Mouse (Mus musculus) heart, embryonic 12.5 days (tissue): Measurements from ENCODE around the gene Capn15. TPM values are rescaled to one million over a fixed set of nuclear protein-coding genes. Genes with fewer than 3 reads are reported as not detected.

Experiments
- ATAC-seq: fragments of 200-750 bp; cut with Nextera tagmentation; 2 replicates; pipeline ENCODE4 v1.8.0; 2017; ENCODE audit warnings: moderate TSS enrichment, moderate library complexity; ENCODE audit not compliant: insufficient number of reproducible peaks, low FRiP score
- H3K27ac ChIP-seq: fragments of 300-500 bp; sonication (generic); 2 replicates; pipeline ENCODE4 v1.5.1; 2016; ENCODE audit warnings: mild to moderate bottlenecking, moderate library complexity; ENCODE audit not compliant: poor library complexity, severe bottlenecking
- H3K27me3 ChIP-seq: fragments of 300-500 bp; sonication (generic); replicated peaks from 2 replicates; pipeline ENCODE4 v1.6.1; 2016; ENCODE audit warnings: mild to moderate bottlenecking, moderate library complexity
- H3K36me3 ChIP-seq: fragments of 300-500 bp; sonication (generic); 2 replicates; pipeline ENCODE4 v1.6.1; 2016; ENCODE audit warnings: mild to moderate bottlenecking, moderate library complexity
- H3K4me1 ChIP-seq: fragments of 300-500 bp; sonication (generic); replicated peaks from 2 replicates; pipeline ENCODE4 v1.6.1; 2016; ENCODE audit warnings: mild to moderate bottlenecking
- H3K4me2 ChIP-seq: fragments of 300-500 bp; sonication (generic); 2 replicates; pipeline ENCODE4 v1.6.1; 2016; ENCODE audit warnings: mild to moderate bottlenecking, moderate library complexity
- H3K4me3 ChIP-seq: fragments of 300-500 bp; sonication (generic); 2 replicates; pipeline ENCODE4 v1.5.1; 2016; ENCODE audit warnings: mild to moderate bottlenecking
- H3K9ac ChIP-seq: fragments of 300-500 bp; sonication (generic); 2 replicates; pipeline ENCODE4 v1.6.1; 2016; ENCODE audit warnings: mild to moderate bottlenecking, moderate library complexity
- H3K9me3 ChIP-seq: fragments of 300-500 bp; sonication (generic); replicated peaks from 2 replicates; pipeline ENCODE4 v1.6.1; 2016; ENCODE audit warnings: mild to moderate bottlenecking, moderate library complexity
- WGBS: fragments of 180-500 bp; shearing (Covaris S2); methylation state at CpG from one replicate; pipeline ENCODE4 v1.1.7; 2016; 5-methylcytosine and 5-hydroxymethylcytosine counted together
- polyA plus RNA-seq: library from polyadenylated mRNA; unstranded; fragments of >200 nt; fragmentation: Nextera tagmentation; extraction: Ambion mirVana; gene quantifications from 2 replicates; pipeline ENCODE4 v1.2.1, GENCODE M21; 2016

The Capn15 gene
- polyA plus RNA-seq, 1 experiment from 2014 or later, result 16.9 TPM

GRCm38 (mm10) chr17:25954671-25955070 lies 30.9 kb downstream of the Capn15 start:
- Histone ChIP-seq H3K4me1 (peaks cover 16% of the 10 kb centered on the region), H3K9ac (no peak overlapping the region), H3K4me3 (no peak overlapping the region), H3K27me3 (peaks cover 47% of the 10 kb centered on the region), H3K9me3 (no peaks in the 10 kb centered on the region), H3K36me3 (peaks cover 23% of the 10 kb centered on the region), H3K27ac (no peak overlapping the region), H3K4me2 (no peak overlapping the region)
- 69% methylated on average over 2 of the region's 2 CpGs for WGBS
- ATAC-seq, result no peak

GRCm38 (mm10) chr17:25953161-25953560 lies 32.4 kb downstream of the Capn15 start:
- no peak for ATAC-seq
- no peak overlapping the region for H3K9ac ChIP-seq
- no peak overlapping the region for H3K4me3 ChIP-seq
- WGBS, result 77% methylated on average over 5 of the region's 5 CpGs
- peaks cover 48% of the 10 kb centered on the region for H3K27me3 ChIP-seq
- H3K36me3 ChIP-seq, result peaks cover 9% of the 10 kb centered on the region
- no peak overlapping the region for H3K4me2 ChIP-seq
- H3K4me1 ChIP-seq, result peaks cover 16% of the 10 kb centered on the region
- no peak overlapping the region for H3K27ac ChIP-seq
- H3K9me3 ChIP-seq, result no peaks in the 10 kb centered on the region

GRCm38 (mm10) chr17:25951803-25952623 lies 33.6 kb downstream of the Capn15 start, which contains the start of gene A930017K11Rik:
Gene A930017K11Rik (minus strand): TSS chr17:25952565.
- Histone ChIP-seq H3K27ac (no peak within 1 kb of the TSS), H3K9me3 (no peaks in the 10 kb centered on the region), H3K36me3 (no peaks in the 10 kb centered on the region), H3K27me3 (peaks cover 48% of the 10 kb centered on the region), H3K9ac (peak within 1 kb of the TSS; percentile 54), H3K4me3 (peak within 1 kb of the TSS; percentile 54), H3K4me2 (peak within 1 kb of the TSS; percentile 92), H3K4me1 (peaks cover 19% of the 10 kb centered on the region)
- ATAC-seq, result 0 out of 2 replicates have a peak, but pooled peaks have one; percentile 27
- WGBS, result under 1% methylated on average over 58 of the region's 58 CpGs

GRCm38 (mm10) chr17:25951225-25951802 lies 34.3 kb downstream of the Capn15 start:
- Histone ChIP-seq H3K4me2 (peak overlapping the region; percentile 92), H3K9ac (peak overlapping the region; percentile 54), H3K27me3 (peaks cover 53% of the 10 kb centered on the region), H3K4me3 (peak overlapping the region; percentile 54), H3K9me3 (no peaks in the 10 kb centered on the region), H3K36me3 (no peaks in the 10 kb centered on the region), H3K4me1 (peaks cover 19% of the 10 kb centered on the region), H3K27ac (no peak overlapping the region)
- ATAC-seq, result no peak
- WGBS, result under 1% methylated on average over 33 of the region's 33 CpGs

GRCm38 (mm10) chr17:25950706-25951105 lies 34.9 kb downstream of the Capn15 start:
- Histone ChIP-seq H3K27me3 (peaks cover 50% of the 10 kb centered on the region), H3K27ac (no peak overlapping the region), H3K9me3 (no peaks in the 10 kb centered on the region), H3K4me1 (peaks cover 19% of the 10 kb centered on the region), H3K4me3 (peak overlapping the region; percentile 54; the same call in 1 of the 2 replicates), H3K4me2 (peak overlapping the region; percentile 92), H3K36me3 (no peaks in the 10 kb centered on the region), H3K9ac (no peak overlapping the region)
- WGBS, result 18% methylated on average over 2 of the region's 3 CpGs
- ATAC-seq, result no peak

- peaks cover 50% of the 10 kb centered on the region for H3K27me3 ChIP-seq
Observed at GRCm38 (mm10) chr17:25949981-25950380, 35.6 kb downstream of the Capn15 start.

GRCm38 (mm10) chr17:25948051-25948450 lies 37.5 kb downstream of the Capn15 start:
- Histone ChIP-seq H3K27ac (no peak overlapping the region), H3K27me3 (peaks cover 40% of the 10 kb centered on the region)

More at GRCm38 (mm10) chr17:25949981-25950380, 35.6 kb downstream of the Capn15 start:
- no peak overlapping the region for H3K4me3 ChIP-seq
- no peak overlapping the region for H3K4me2 ChIP-seq
- no peaks in the 10 kb centered on the region for H3K9me3 ChIP-seq
- peaks cover 19% of the 10 kb centered on the region for H3K4me1 ChIP-seq
- H3K27ac ChIP-seq, result no peak overlapping the region
- WGBS, result 74% methylated on average over 5 of the region's 5 CpGs
- H3K36me3 ChIP-seq, result no peaks in the 10 kb centered on the region
- no peak for ATAC-seq
- H3K9ac ChIP-seq, result no peak overlapping the region

GRCm38 (mm10) chr17:25947576-25947975 lies 38.0 kb downstream of the Capn15 start:
- H3K9ac ChIP-seq, result peak overlapping the region; percentile 15; the same call in 1 of the 2 replicates
- peaks cover 19% of the 10 kb centered on the region for H3K4me1 ChIP-seq
- 72% methylated on average over 4 of the region's 4 CpGs for whole genome bisulfite sequencing
- no peak for ATAC-seq
- H3K36me3 ChIP-seq, result no peaks in the 10 kb centered on the region
- H3K4me3 ChIP-seq, result no peak overlapping the region
- H3K9me3 ChIP-seq, result no peaks in the 10 kb centered on the region
- H3K27ac ChIP-seq, result no peak overlapping the region
- H3K27me3 ChIP-seq, result peaks cover 35% of the 10 kb centered on the region
- H3K4me2 ChIP-seq, result no peak overlapping the region

More at GRCm38 (mm10) chr17:25948051-25948450, 37.5 kb downstream of the Capn15 start:
- 76% methylated on average over 8 of the region's 8 CpGs for WGBS
- Histone ChIP-seq H3K4me2 (no peak overlapping the region), H3K36me3 (no peaks in the 10 kb centered on the region), H3K9ac (no peak overlapping the region), H3K4me3 (no peak overlapping the region), H3K4me1 (peaks cover 19% of the 10 kb centered on the region), H3K9me3 (no peaks in the 10 kb centered on the region)
- no peak for ATAC-seq

- H3K4me2 ChIP-seq, result no peak overlapping the region
- ATAC-seq, result no peak
- WGBS, result 78% methylated on average over 8 of the region's 8 CpGs
Observed at GRCm38 (mm10) chr17:25946891-25947290, 38.7 kb downstream of the Capn15 start.

GRCm38 (mm10) chr17:25946349-25946748 lies 39.2 kb downstream of the Capn15 start:
- no peak overlapping the region for H3K27ac ChIP-seq
- H3K9me3 ChIP-seq, result no peaks in the 10 kb centered on the region
- ATAC-seq, result no peak
- H3K36me3 ChIP-seq, result no peaks in the 10 kb centered on the region
- H3K4me2 ChIP-seq, result no peak overlapping the region
- H3K4me1 ChIP-seq, result peaks cover 11% of the 10 kb centered on the region
- H3K27me3 ChIP-seq, result peaks cover 23% of the 10 kb centered on the region
- no peak overlapping the region for H3K4me3 ChIP-seq
- 69% methylated on average over 7 of the region's 7 CpGs for WGBS
- H3K9ac ChIP-seq, result no peak overlapping the region

More at GRCm38 (mm10) chr17:25946891-25947290, 38.7 kb downstream of the Capn15 start:
- Histone ChIP-seq H3K9ac (no peak overlapping the region), H3K27ac (no peak overlapping the region), H3K36me3 (no peaks in the 10 kb centered on the region), H3K9me3 (no peaks in the 10 kb centered on the region), H3K27me3 (peaks cover 28% of the 10 kb centered on the region), H3K4me3 (no peak overlapping the region), H3K4me1 (peaks cover 14% of the 10 kb centered on the region)

- peaks cover 16% of the 10 kb centered on the region for H3K27me3 ChIP-seq
- H3K9me3 ChIP-seq, result no peaks in the 10 kb centered on the region
- H3K4me3 ChIP-seq, result no peak overlapping the region
- H3K9ac ChIP-seq, result no peak overlapping the region
- H3K36me3 ChIP-seq, result no peaks in the 10 kb centered on the region
- H3K4me1 ChIP-seq, result peaks cover 9% of the 10 kb centered on the region
- no peak for ATAC-seq
- H3K4me2 ChIP-seq, result no peak overlapping the region
- 62% methylated on average over 9 of the region's 9 CpGs for WGBS
- no peak overlapping the region for H3K27ac ChIP-seq
Observed at GRCm38 (mm10) chr17:25945517-25946155, 40.0 kb downstream of the Capn15 start.
